Mouse (Mus musculus): ENCODE results near the gene Cox7a1.

GRCm38 (mm10) chr7:30143170-30143554 is 40.8 kb upstream of the Cox7a1 start:
- TF ChIP-seq CTCF (IDR thresholded peaks at IDR 0.05; ENCODE audit: low read depth, low read length) (no peak), POLR2A (IDR thresholded peaks at IDR 0.05; ENCODE audit: insufficient read depth, low read length) (no peak), EP300 (IDR thresholded peaks at IDR 0.05; ENCODE audit: insufficient read depth, low read depth, low read length) (no peak)
